Mouse (Mus musculus): ENCODE results near the gene Supv3l1. TPM values are rescaled to one million over a fixed set of nuclear protein-coding genes. Genes with fewer than 3 reads are reported as not detected.
"Not testable (repeated sequence)": the region's sequence is repeated elsewhere in the genome, so short reads cannot be mapped to it uniquely, and the experiment has no call there.

Supv3l1 gene
- polyA plus RNA-seq (2017; shearing (Covaris generic)): 1 to 10 TPM; 9.0 to 10.0 TPM

DNA sequence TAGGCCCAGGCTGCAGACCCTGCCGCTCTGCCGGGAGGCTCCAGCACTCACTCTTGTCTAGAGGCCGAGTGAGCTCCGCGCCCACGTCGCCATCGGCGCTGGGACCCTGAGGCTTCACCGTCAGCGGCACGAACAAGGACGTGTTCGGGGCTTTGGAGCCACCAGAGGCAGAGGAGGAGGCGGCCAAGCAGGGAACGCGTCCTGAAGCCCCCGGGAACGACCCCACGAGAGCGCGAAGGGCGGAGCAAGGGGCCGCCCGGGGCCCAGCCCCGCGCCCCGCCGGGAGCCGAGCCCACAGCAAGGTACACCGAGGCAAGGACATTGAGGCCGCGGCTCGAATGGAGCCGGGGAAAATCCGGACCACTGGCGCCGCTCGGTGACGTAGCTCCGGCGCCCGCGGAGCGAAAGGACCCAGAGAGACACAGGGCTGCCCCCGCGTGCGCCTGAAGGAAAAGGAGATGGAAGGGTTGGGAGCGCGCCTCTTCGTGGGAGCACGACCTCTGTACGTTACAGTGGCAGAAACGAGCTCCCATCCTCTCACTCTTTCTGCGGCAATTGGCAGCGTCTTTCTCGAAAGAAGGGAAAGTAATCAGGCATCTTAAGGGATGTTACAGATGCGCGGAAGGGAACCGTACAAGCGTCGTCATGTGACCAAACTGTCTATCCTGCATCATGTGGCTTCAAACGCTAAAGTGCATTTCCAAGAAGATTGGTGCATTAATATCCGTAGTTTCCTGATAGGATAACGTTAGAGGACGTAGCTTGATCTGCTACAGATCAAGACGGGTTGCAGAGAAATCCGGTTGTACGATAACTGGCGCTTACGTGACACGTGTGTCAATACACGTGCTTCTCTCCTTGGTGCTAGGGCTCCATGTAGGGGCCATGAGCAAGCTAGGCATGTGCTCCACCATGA, at the start of gene Supv3l1, which contains the start of gene 4930507D05Rik:
Gene Supv3l1 (minus strand): TSS at position 375 of the 916 bp plus-strand sequence.
Gene 4930507D05Rik (plus strand): TSS at position 126 of the 916 bp plus-strand sequence.
- peak; percentile 88 for ATAC-seq

DNA sequence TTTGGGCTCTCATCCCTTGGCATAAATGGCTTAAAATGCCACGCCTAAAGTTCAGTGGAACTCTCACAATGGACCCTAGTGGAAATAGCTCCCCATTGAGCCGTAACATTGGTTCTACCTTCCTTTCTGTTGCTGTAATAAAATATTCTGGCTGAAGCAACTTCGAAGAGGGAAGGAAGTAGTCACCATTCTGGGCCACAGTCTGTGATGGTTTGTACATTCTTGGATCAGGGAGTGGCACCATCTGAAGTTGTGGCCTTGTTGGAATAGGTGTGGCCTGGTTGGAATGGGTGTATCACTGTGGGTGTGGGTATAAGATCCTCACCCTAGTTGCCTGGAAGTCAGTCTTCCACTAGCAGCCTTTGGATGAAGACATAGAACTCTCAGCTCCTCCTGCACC, 42.1 kb upstream of the Supv3l1 start:
- ATAC-seq: not testable (repeated sequence)

DNA sequence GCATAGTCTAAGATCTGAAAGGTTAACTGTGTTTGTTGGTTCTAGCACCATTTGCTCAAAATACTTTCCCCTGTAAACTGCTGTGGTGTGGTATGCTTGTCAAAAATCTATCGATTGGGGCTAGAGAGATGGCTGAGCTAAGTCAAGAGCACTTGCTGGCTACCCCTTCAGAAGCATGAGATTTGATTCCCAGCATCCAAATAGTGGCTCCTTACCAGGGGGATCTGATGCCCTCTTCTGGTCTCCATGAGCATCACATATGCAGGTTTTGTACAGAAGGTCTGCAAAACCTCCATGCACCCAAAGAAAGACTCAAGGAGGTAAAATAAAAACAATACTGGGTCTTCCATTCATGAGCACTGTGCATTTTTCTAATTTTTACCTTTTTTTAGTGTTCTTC, 38.7 kb upstream of the Supv3l1 start:
- ATAC-seq: no peak

DNA sequence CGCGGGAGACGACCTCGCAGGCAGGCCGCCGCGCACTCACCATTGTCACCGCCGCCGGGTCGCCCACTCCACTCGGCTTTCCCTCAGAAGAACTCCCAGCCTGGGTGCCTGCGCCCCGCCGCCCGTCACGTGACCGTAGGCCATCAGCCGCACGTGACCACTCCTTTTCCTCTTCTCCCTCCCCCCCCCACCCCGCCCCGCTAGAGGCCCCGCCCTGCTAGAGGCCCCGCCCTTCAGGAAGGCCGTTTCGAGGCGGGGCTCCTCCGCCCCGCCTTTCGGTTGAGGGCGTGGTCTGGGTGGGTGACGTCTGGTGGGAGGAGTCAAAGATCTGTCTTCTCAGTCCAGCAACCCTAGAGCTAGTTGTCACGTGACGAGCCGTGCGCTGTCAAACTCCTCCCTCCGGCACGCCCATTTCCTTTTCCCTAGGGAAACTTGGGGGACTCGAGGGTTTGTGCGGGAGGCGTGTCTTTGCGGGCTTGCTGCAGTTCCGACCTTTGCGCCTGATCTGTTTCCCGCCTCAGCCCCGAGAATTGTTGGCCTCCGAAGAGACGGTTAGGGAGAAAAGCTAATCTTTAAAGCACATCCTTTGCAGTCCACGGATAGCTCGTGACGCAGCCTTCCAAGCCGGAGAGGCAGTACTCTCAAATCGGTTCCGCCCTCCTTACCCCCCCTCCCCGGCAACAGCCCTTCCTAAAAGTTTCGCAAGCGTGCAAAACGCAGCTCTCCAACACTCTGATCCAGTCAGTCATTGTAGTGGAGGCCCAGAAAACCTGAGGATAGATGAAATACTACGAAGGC, 37.3 kb upstream of the Supv3l1 start, which contains the start of gene Vps26a:
Gene Vps26a (minus strand): TSS at position 188 of the 798 bp plus-strand sequence.
- ATAC-seq: peak; percentile 75

DNA sequence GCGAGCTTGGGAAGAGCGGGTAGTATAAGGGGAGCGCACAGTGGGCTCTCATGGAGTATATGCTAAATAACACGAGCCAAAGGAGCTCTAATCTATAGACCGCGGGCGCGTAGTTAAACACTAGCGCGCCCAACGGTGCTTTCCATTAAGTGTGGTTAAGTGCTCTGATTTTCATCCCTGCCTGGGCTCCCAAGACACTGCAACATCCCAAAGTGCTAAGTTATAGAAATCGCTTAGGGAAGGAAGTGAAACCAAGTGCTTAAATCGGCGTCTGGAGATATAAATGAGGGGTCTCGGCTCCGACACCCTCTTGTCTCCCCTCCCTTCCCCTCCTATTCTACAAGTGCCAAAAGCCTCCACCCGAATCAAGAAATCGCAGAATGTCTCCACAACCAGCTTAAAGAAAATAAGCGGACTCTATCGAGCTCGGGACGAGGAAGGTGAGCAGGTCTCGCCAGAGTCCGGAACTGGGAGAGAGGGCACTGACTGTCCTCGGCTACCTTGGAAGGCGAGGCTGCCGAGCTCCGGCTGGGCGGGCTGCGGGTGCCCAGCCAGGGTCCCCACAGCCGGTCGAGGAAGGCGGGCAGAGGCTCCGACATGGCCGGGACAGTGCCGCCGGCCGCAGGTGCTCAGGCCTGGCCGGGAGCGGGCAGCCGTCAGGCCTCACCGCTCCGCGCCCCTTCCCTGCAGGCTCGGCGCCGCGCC, 36.5 kb upstream of the Supv3l1 start:
- peak; percentile 14 for ATAC-seq

DNA sequence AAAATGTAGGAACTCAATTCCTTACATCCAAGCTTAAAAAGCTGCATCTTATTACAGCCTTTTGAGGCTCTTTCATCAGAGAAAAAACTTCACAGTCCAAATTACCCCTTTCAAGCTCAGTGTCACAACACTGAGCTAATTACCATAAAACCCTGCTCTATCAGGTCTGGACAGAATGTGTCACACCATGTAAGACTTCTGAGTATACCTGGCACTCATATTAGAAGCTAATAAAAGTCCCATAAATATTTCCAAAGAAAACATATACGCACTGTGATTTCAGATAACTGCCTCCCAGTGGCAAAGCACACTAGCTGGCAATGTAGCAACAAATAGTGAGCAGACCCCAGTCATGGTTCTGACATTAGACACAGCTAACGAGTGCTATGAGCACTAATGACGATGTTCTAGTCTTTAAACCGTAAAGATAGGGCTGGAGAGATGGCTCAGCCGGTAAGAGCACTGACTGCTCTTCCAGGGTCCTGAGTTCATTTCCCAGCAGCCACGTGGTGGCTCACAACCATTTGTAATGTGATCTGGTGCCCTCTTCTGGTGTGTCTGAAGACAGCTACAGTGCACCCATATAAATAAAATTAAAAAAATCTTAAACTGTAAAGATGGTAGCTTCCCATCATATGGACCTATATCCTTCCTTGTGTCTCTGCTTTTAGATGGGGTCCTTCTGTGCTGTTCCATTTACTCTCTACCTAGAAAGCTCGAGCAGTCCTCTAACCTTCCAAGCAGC, 31.7 kb upstream of the Supv3l1 start:
- ATAC-seq: no peak

DNA sequence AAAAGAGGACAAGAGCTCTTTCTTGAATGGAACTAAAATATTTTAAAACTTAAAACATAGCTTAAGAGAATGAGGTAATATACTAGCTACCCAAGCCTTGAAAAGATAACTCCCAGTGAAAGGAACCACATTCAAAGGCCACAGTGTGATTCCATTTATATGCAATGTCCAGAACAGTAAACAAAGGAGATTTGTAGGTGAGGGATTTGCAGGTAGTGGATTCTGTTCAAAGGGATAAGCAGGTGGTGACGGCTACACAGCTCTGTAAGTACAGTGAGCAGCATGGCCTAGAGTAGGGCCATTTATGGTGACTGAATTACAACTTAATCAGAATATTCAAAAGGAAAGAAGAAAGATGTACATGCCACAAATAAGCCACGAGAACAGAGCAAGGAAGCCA, 27.4 kb upstream of the Supv3l1 start:
- ATAC-seq: no peak

DNA sequence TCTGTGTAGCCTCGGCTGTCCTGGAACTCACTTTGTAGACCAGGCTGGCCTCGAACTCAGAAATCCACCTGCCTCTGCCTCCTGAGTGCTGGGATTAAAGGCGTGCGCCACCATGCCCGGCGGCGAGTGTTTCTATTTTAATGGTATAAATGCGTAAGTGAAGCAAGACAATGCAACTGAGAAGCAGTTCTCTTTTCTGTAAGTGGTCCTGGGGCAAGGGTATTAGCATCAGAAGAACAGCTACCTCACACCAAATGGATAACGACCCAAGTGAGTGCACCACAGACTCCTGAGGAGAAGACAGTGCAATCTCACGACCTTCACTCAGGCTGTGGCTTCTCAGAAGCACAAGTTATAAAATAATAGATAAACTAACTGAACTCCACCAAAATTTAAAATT, 25.4 kb upstream of the Supv3l1 start:
- ATAC-seq: no peak

DNA sequence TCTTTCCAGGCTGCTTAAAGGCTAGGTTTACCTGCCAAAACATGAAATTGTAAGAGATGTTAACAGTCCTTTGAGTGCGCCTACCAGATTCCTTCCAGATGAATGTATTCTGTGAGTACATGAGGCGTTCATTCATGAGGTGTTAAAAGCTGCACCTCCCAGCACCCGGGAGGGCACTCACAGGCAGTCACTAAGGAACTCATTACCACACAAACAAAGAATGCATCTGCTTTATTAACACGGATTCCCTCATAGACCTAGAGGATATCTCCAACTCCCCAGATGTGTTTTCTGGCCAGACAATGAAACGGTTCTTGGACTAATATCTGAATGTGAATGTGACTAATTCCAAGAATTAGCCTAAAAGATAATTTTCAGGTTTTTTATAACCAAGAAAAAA, 21.6 kb upstream of the Supv3l1 start:
- ATAC-seq: no peak

DNA sequence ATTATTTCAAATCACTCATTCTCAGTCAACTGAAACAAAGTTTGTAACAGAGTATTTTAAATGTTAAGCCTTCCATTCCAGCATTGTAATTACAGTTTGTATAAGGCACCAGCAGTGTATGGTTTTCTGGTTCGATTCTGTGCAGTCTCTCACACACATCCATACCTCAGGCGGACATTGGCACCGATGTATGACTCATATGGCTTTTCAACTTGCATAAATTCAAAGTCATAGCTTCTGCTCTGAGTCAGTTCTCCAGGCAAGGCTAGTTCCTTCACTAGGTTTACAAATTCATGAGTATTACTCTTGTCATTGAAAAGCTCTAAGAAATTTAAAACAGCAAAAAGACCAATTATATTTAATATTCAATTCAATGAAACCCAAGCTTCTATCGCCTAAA, 20.2 kb upstream of the Supv3l1 start:
- ATAC-seq: no peak

DNA sequence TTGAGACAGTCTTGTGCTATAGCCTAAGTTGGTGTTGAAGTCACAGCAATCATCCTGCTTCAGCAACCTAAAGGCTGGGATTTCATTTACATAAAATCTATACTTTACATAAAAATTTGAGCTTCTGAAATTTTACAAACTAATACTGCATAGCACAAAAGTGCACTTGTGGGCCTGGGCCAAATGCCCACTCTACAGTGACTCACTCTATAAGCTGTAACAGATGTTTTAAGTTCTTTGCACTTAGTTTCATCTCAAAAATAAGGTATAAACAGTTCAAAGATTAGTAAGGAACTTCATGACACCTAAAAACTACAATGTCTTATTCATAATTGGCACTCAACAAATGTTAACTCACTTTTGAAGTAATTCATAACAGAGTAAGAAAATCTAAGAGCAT, 11.8 kb upstream of the Supv3l1 start:
- ATAC-seq: no peak

DNA sequence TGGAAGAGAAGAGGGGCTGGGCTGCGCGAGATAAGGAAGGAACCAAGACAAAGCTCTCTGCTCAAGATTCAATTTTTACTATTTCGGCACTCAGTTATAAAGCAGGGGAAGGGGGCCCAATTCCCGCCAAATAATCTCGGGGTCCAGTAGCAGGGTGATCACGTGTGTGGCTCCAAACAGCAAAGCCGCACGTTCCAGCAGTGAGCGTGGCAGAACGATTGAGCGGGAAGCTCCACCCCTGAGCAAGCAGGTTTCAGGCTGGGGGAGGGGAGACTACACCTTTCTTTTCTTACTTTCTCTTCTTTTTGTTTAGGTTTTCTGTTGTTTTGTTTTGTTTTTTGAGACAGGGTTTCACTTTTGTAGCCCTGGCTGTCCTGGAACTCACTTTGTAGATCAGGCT, 2.5 kb upstream of the Supv3l1 start:
- not testable (repeated sequence) for ATAC-seq

DNA sequence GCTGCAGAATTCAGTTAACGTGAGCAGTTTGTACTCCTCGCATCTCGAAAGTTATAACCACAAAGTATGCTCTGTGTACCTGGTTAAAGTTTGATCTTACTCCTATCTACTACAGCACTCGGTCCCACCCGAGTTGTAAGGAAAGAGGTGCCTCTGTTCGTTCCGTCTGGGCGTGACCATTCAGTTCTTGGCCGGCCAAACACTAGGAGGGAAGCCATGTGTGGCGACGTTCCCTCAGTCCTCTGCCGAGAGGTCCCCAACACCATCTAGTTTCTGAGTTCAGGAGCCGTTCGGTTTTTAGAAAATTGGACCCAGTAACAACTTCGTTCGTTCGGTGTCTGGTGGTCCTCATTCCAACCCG, 722 bp upstream of the Supv3l1 start:
- no peak for ATAC-seq

DNA sequence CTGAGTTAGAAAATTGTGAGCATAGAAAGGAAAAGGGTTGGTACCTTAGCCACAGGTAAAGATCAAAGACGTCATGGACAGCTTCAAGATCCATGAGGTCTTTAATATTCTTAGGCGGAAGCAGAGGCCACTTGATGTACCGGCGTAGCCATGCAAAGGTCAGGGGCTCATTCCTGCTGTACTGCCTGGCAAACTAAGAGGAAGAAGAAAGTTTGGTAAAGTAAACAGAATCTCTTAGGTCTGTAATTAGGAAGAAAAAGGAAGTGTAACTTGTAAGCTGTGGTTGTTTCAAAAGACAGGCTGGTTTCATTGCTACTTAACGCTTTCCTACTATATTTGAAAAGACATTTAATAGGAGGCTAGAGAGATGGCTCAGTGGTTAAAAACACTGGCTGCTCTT, 19.1 kb downstream of the Supv3l1 start:
- ATAC-seq: no peak

DNA sequence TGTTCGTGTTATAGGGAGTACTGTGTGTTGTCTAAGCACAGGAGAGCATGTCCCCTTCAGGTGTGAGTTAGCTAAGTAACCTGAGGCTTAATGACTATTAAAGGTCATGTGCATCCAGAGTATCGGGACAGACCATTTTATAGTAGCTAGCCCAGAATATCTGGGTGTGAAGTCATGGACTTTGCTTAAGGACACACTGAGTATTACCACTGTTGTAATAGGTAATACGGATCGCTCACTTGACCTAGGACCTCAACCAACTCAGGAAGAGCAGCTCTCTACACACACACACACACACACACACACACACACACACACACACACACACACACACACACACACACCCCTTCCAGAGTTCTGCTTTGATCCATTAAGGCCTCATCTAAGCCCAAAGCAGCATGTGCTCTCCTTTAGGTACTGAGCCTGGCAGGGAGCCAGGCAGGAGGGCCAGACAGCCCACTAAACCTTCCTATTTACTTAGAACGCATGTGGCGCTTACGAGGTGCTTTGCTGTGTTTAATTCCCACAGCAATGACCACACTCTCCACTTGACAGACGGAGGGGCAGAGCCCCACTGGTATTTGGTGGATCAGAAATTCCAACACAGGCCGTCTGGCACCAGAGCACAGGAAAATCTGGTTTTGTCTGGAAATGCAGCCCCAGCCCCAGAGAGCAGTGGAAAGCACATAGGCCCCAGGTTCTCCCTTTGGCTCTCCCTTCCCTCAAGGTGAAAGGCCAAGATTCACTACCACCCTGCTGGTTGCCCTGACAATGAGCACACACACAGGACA, 24.3 kb downstream of the Supv3l1 start:
- no peak for ATAC-seq

DNA sequence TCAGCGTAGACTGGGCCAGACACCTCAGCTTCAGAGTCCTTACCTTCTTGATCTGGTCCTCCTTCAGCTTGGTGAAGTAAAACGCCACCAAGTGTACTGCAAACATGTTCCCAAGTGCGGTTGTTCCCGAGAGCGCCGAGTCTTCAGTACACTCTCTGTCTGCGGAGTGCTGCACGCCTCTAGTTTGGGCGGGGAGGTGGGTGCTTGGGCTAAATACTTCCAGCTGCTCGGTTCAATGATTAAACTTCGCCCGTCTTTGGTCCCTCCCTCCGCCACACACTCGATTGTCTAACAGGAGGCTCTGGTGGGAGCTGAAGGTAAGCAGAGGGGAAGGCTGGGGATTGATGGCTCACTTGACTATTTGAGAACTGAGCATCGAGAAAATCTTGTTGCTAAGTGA, 27.3 kb downstream of the Supv3l1 start, which contains the start of gene Hkdc1:
Gene Hkdc1 (minus strand): TSS at position 237 of the 400 bp plus-strand sequence.
- ATAC-seq: no peak

DNA sequence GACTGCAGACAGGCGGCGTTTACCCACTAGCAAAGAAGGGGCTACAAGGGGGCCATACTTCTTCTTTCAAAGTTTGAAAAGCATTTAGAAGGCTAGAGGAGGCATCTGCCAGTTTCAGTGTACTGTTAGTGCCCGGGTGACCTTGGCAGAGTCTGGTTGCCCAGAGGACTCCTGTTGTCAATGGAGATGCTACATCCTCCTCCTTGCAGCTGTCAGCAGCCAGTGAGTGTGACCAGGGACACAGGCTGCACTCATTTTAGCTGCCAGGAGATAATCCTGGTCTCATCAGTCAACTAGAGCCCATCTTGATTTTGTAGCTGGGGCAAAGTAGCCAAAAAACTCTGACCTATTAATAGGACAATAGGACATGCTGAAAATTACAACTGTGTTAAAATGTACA, 28.4 kb downstream of the Supv3l1 start:
- ATAC-seq: no peak

DNA sequence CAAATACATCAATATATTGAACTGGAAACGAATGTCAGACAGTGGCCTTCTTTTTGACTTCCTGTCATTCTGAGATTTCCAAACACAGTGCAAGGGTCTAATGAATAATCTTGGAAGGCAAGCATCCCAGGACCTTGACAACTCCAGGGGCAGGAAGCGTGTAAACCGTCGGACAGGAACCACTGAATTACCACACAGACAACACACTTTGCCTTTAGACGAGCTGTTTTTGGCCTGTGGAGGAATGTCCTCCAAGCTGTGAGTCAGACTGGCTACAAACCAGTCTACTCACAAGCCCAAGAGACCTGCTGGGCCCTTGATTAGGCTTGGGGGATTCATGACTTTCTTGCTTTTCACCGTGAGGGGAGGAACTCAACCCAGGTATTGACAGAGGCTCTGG, 29.1 kb downstream of the Supv3l1 start:
- no peak for ATAC-seq

DNA sequence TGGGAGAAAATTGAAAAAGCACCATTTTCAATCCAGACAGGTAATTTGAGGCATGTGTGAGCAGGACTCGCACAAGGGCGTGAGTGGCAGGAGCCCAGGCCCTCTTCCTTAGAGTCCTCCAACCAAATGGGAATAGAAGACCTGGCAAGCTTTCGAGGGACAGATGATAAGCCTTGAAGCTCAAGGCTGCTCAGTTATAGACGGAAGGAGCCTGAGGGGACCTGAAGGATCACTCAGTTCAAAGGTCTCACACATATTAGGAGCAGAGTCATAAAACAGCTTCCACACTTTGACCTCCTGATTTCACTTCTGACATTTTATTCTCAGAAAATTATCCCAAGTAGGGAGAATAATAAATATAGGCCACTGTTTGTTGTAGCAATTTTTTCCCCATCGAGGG, 30.1 kb downstream of the Supv3l1 start:
- no peak for ATAC-seq

DNA sequence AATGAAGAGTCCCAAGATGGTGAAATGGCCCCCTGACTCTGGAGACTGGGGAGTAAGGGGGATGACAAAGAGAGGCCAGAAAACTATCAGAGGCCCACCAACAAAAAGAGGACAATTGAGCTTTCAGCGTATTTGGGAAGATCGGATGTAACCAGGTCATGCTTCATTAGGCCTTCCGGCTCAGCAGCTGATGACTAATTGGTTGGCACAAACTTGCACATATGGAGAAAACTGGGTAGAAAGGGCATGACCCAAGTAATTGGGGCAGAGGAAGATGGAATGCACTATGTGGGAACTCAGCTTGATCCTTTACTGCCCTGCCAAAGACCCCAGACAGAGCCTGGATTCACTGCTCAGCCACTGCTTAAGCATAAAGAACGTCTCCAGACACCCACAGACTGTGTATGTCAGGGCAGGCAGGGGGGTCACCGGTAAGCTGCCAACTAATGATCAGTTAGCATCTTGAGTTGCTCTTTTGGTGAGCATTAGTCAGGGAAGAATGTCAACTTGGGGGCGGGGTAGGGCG, 30.6 kb downstream of the Supv3l1 start:
- ATAC-seq: no peak

DNA sequence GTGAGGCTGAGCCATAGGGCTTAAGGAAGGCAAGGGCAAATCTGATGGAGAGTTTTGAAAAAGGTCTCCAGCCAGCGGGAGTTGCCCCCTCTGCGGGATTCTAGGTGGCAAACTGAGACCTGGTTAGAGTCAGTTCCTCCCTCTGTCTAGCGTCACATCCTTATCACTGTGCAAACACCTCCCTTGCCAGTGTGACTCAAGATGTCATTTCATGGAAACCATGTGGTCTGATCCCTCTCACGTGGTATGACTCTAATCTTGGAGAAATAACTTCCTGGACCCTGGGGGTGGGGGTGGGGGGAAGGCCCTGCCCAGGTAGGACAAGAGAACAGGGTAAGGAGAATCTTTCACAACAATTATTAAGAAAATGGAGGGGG, 35.9 kb downstream of the Supv3l1 start:
- ATAC-seq: no peak
